ENCODE assay signal across 7 mouse cellular contexts in the genomic region with DNA sequence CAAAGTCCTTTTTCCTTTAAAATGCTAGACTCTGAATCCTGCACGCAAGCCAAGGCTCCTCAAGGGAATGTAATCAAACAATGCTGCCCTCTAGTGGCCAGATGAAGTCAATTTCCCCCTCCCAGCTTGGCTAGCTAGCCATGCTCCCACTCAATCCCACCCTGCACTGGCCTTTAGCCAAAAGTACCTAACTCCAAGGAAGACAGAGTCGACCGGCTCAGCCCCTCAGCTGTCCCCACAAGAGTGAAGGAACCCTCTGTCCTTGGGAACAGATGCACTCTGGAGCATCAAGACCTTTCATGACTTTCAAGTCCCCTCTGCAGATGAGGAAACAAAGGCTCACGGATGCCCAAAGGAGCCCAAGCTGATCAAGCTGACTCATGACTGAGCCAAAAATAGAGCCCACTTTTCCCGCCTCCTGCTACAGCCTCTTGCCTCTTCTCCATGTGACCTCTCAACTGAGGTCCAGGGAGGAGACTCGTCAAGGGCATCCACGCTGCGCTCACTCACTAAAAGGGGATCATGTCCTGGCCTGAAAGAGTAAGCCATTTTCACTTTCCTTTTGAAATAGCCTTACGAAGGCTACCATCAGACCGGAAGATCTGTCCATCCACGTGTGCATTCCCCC. TPM values are rescaled to one million over a fixed set of nuclear protein-coding genes. Genes with fewer than 3 reads are reported as not detected.
DNase-seq lines count a peak whose midpoint lies in the region; ATAC-seq lines count a peak whose summit lies in the region.

No protein-coding gene starts in this region.

- WGBS in heart, embryonic 14.5 days = 37% methylated on average over 11 of the region's 11 CpGs

- no peak overlapping the region for H3K4me3 ChIP-seq in heart, embryonic 14.5 days (ENCODE audit: control insufficient read depth in 1 of 2, insufficient read depth in 1 of 2, low read depth in 1 of 2, low read length in 2 of 2)

- H3K4me1 ChIP-seq in heart, embryonic 14.5 days (ENCODE audit: control insufficient read depth in 2 of 2, insufficient read depth in 2 of 2, low read length in 2 of 2) = peaks cover 18 to 22% of the 10 kb centered on the region in 2 experiments

- 0 out of 2 replicates have a peak, but pooled peaks have one; percentile 19 for ATAC-seq in heart, embryonic 14.5 days (ENCODE audit: insufficient number of reproducible peaks, insufficient read depth, low FRiP score, low read depth)

- H3K27ac ChIP-seq in heart, embryonic 14.5 days (replicated peaks in 1 of 2; ENCODE audit: control insufficient read depth in 1 of 2, insufficient read depth in 1 of 2, low read depth in 2 of 2, low read length in 2 of 2) = peak overlapping the region in 1 of 2 experiments; percentile 19; a peak in 1 of 4 replicates

- H3K27me3 ChIP-seq in heart, embryonic 14.5 days (ENCODE audit: control insufficient read depth, insufficient read depth, low read length) = no peaks in the 10 kb centered on the region

- no peaks in the 10 kb centered on the region for H3K9me3 ChIP-seq in heart, embryonic 14.5 days (ENCODE audit: control insufficient read depth, low read length)

- DNase-seq in ES-CJ7 (ENCODE audit: low read depth, low spot score) = peak; percentile 86
- DNase-seq in adrenal gland, adult (ENCODE audit: inconsistent age in 2 of 2, low spot score in 1 of 2) = peak; percentile 66 to 84
- DNase-seq in embryo, embryonic 11 days = peak; percentile 90
- DNase-seq in kidney, postnatal 25 days = peak; percentile 45 to 73
- DNase-seq in lung, postnatal 14 days = peak; percentile 72
- peak; percentile 68 for DNase-seq in right cerebral cortex, postnatal 14 days

- no peaks in the 10 kb centered on the region for H3K36me3 ChIP-seq in heart, embryonic 14.5 days (ENCODE audit: control insufficient read depth, insufficient read depth, low read length)

- H3K9ac ChIP-seq in heart, embryonic 14.5 days (ENCODE audit: low read length) = no peak overlapping the region

- H3K4me2 ChIP-seq in heart, embryonic 14.5 days (ENCODE audit: low read length) = no peak overlapping the region

RNA-seq across cellular contexts. Expression of a gene that starts 32.1 kb away (rescaled TPM):
- polyA plus RNA-seq in heart, embryonic 14.5 days (2014; fragmentation: Nextera tagmentation; extraction: Ambion mirVana) = 10.5 and 10.7 TPM in 2 replicates
